Mouse (Mus musculus) brain, embryonic 18.5 days (tissue): ENCODE results near the gene Olfr13.
"Not testable (repeated sequence)": the region's sequence is repeated elsewhere in the genome, so short reads cannot be mapped to it uniquely, and the experiment has no call there.

ENCODE experiments used
- DNase-seq: peaks from one replicate; pipeline ENCODE4 v3.0.0-alpha.2; 2012; ENCODE audit warnings: low read depth, low spot score

Olfr13 gene

DNA sequence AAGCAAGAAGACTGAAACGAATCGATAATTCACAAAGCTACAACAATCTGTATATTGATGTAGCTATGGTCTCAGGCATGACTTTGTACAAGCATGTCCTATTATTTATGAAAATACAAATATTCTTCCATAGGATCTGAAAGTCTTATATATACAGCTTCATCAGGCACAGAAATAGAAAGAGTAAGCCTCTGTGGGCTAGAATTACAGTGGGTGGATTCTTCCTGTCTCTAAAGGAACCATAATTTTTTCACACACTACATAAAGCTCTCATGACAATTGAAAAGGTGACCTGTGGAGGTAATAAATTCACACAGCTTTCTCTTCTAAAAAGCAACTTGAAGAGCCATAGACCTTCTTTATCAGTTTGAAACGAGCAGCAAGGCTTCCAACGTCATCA, at the start of gene Olfr13:
Gene Olfr13, plus strand, starts transcription at position 301 of the 400 bp plus-strand sequence.
- no peak for DNase-seq

DNA sequence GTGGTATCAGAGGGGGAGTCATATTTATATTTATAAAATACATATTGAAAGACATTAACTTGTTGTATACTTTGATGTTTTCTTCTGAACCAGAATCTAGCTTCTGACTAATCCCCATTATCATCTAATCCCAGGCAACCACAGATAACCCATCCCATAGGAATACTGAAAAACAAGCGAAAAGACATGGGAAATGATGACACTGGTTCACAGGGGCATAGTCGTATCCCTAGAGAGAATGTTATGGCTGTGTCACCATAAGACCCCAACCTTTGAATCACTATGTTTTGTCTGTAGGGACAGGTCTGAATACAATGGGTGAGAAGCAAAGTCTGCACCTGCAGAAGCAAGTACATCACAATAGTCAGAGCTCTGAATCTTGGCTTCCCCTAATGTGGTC, 25.7 kb upstream of the Olfr13 start, which contains the start of gene Olfr237-ps1:
Gene Olfr237-ps1, plus strand, starts transcription at position 301 of the 400 bp plus-strand sequence.
- DNase-seq = not testable (repeated sequence)

DNA sequence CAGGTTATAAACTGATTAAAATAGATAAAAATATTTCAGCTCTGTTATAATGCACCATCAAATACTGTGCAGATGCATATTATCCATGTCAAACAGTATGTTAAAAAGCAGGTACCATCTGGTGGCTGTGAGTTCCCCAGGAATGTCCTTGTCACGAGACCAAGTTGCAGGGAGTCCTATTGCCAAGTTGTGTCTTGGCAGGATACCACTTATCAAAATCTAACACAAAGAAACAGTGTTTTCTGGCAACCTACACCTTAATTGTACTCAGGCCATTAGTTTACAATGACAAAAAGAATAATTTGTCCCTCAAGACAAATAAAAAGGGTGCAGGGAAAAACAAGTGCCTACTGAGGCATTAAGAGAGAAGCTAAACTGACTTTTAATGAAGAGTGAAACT, 12.4 kb upstream of the Olfr13 start:
- DNase-seq = no peak

DNA sequence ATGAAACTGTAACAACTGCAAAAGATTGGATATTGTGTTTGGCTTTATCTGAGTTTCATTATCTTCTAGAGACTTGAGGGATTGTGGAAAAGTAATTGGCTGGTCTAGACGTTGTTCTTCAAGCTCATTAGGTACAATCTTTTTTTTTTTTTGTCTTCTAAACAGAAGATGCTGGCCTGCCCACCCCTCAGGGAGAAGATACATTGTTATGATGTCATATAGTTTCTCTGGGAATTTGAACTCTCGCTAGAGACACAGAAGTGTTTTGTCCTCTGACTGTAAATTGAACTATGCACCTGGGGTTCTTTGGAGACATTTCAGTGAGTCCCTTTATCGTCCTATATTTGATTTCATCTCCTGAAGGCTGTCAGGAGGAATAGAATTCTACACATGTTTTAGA, 9.0 kb upstream of the Olfr13 start, which contains the start of gene Olfr437:
Gene Olfr437, plus strand, starts transcription at position 301 of the 400 bp plus-strand sequence.
- no peak for DNase-seq

DNA sequence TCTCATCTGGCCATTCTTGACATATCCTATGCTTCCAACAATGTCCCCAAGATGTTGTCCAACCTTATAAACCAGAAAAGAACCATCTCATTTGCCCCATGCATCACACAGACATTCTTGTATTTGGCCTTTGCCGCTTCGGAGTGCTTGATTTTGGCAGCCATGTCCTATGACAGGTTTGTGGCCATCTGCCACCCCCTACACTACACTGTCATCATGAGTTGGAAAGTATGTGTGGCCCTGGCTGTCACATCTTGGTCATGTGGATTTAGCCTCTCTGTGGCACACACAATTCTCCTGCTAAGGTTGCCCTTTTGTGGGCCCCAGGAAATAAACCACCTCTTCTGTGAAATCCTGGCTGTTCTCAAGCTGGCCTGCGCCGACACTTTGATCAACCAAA, 4.7 kb upstream of the Olfr13 start:
- DNase-seq = no peak

DNA sequence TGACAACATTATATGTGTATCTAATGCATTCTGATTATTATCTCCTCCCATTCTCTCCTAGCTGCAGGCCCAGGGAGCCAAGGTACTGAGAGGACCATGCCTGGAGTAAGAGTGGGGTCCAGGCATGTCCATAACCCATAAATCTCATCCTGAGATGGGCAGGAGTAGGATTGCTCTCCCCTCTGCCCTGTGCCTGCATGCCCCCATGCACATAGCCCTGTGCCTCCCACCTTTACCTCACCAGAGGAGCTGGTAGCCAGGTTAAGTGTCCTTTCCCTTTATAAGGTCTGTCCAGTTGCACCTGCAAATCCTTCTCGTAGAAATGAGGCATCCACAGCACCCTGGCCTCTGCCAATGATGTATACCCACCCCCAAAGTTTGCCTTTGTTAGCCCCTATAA, 6.2 kb downstream of the Olfr13 start:
- no peak for DNase-seq

DNA sequence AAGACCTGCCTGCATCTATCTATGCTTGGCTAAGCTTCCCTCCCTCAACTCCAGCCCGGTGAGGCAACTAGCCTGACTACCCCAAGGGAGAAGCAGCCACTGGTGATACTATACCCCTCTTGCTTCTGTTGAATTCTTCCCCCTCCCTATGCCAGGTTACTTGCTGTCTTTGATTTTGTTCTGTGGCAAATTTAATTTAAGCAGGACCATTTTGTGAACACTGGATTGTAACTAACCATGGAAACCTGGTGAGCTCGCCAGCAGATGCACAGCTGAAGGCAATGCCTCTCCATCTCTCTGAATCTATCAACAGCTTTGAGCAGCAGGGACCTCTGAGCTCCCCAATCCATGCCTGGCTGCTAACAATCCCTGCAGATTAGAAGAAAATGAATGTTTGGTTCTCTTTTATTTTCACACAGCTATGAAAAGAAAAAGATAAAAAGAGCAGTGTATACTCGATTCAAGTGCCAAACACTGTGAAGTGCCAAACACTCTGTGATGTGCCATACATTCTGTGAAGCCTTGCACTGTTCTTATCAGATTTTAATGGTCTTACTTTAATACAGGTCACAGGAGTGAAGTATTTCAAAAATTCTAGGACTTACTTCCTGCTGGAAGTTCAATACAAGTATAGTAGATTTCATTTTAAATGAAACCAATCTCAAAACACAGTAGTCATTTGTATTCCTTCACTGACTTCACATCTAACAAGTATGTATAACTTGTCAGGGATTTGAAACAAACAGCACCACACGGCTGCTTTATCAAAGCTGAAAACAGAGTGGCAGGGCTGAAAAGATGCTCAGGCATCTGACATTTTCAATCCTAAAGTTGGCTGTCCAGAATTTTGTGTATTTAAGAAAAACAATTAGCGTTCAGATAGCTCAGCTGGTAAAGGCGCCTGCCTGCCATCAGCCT, 6.9 kb downstream of the Olfr13 start:
- no peak for DNase-seq

DNA sequence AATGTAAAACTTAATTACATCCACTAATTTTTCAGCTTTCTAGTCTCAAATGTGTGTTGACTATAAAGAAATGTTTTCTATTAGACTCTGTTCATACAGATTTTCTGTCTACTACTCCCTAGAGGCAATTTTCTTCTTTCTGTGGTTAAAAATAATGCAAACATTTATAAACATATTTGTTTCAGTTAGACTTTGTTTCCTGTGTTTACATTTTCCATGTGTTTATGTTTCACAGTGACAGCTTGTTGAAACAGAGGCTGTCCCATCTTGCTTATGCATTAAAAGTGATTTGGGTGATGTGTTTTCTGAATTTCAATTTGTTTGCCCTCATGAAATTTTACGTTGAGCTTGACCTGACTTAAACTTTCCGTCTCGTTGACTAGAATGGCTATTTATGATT, 19.0 kb downstream of the Olfr13 start:
- DNase-seq = no peak

DNA sequence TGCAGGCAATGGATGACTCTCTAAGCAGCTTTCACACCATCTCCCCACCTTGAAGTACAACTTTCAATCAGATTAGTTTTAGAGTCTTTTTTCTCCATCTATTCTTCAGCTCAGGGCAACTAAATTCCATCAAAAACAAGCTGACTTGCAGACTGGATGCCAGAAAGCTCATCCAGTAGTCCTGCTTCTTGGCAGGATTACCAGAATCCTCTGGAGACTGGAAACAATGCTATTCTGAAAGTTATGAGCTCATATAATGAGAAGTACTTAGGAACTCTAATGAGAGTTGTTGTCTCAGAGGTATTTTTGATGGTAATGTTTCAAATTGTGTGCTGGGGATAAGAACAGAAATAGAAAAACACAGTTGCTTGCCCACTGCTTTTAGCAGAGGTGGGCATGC, 24.8 kb downstream of the Olfr13 start, which contains the start of gene Olfr435:
Gene Olfr435, plus strand, starts transcription at position 366 of the 400 bp plus-strand sequence.
- DNase-seq = no peak

DNA sequence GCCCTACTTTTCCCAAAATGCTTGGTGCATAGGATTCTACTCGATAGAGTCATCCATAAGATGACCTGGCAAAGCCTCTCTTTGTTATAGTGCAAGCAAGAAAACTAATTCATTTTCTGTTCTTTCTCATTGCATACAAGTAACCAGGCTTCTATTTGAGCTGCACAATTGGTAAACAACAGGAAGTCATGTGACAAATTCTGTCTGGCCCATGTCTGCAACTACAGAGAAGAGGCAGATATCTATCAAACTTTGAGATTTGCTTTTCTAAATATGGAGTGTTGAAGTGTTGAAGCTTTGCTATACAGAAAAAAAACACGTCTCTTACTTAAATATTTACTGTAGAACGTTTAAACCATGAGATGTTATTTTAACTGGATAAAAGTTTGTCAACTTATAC, 26.2 kb downstream of the Olfr13 start:
- DNase-seq = no peak

DNA sequence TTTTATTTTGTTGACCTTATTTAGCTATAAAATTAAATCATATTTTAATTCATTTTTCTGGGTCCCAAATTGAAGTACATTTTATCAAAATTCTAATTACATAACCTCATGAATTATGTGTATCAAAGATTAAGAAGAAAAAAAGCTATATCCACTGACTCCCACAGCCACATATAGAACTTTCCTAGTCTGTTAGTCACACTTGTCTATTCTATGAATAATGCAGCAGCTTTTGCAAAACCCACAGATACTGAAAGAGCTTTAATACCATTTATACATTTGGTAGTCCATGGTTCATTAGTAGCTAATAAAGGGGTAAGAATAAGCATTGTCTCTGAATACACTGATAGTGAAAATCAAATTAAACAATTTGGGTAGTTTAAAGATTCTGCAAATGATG, 30.8 kb downstream of the Olfr13 start:
- no peak for DNase-seq

DNA sequence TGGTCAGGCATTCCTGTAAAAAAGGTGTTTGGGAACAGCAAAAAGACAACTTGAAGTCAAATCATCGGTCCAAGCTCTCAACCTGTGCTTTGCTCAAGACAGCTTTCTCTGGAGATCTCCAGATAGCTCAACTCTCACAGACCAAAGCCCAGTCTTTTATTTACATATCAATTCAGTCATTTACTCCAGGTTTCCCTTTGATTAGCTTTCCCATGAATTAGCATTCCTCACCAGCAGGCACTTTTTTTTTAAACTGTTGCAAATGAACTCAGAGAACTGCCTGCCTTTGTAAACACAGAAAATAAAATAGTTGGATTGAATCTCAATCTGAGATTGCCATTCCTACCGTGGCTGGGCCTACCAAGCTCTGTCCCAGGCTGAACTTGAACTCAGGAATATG, 33.4 kb downstream of the Olfr13 start:
- no peak for DNase-seq

DNA sequence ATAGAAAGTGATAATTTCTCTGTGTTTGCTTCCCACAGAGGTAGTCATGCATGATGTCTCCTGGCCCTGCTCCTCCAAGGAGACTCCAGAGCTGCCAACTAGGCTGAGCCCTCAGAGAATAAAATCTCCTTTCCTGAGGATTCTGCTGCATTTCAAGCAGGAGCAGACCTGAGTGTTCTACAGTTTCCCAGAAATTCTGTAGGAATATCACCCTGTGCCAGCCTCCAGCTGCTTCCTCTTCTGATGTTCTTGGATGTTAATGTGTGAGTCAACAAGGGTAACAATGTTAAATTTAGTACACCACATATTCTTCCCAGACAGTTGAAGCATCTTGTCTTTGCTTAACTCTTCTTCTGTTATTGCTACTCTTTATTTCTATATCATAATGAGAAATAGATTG, 40.9 kb downstream of the Olfr13 start, which contains the start of gene Olfr434:
Gene Olfr434, plus strand, starts transcription at position 149 of the 400 bp plus-strand sequence.
- DNase-seq = not testable (repeated sequence)
